Mouse (Mus musculus) T-helper 1 cell (primary cell): ENCODE results near the gene Colca2.

ENCODE experiments used
- in situ Hi-C: fragments of 300-600 bp; cut with MboI, MseI; formaldehyde crosslinking; loops from one replicate; pipeline ENCODE4 v1.15.1; 2025; ENCODE audit warnings: high pct_unique_total_duplicates

Gene Colca2

GRCm38 (mm10) chr9:51278500-51279381, at the start of gene Colca2:
Colca2 (minus strand) TSS chr9:51278569.
- in situ Hi-C loops, result no loop called here

GRCm38 (mm10) chr9:51327555-51327903, 49.2 kb upstream of the Colca2 start:
- in situ Hi-C loops, result no loop called here

GRCm38 (mm10) chr9:51326619-51327554, 48.5 kb upstream of the Colca2 start:
- in situ Hi-C loops, result no loop called here

- in situ Hi-C loops, result no loop called here
Measured at GRCm38 (mm10) chr9:51324406-51325065, 46.2 kb upstream of the Colca2 start.

- in situ Hi-C loops, result no loop called here
Measured at GRCm38 (mm10) chr9:51320096-51320495, 41.7 kb upstream of the Colca2 start.

- in situ Hi-C loops, result no loop called here
Measured at GRCm38 (mm10) chr9:51318246-51318645, 39.9 kb upstream of the Colca2 start.

GRCm38 (mm10) chr9:51317322-51317721, 39.0 kb upstream of the Colca2 start:
- in situ Hi-C loops, result no loop called here

- in situ Hi-C loops, result no loop called here
Measured at GRCm38 (mm10) chr9:51315402-51316063, 37.2 kb upstream of the Colca2 start.

- in situ Hi-C loops, result no loop called here
Measured at GRCm38 (mm10) chr9:51312554-51313317, 34.4 kb upstream of the Colca2 start.

GRCm38 (mm10) chr9:51310515-51310914, 32.1 kb upstream of the Colca2 start:
- in situ Hi-C loops, result no loop called here

- in situ Hi-C loops, result no loop called here
Measured at GRCm38 (mm10) chr9:51306351-51306750, 28.0 kb upstream of the Colca2 start.

- in situ Hi-C loops, result no loop called here
Measured at GRCm38 (mm10) chr9:51305146-51305545, 26.8 kb upstream of the Colca2 start.

- in situ Hi-C loops, result no loop called here
Measured at GRCm38 (mm10) chr9:51303980-51304379, 25.6 kb upstream of the Colca2 start.

- in situ Hi-C loops, result loop anchor here (5.0 kb wide), 1 partner anchor 136 kb away; no protein-coding TSS in a partner anchor
Measured at GRCm38 (mm10) chr9:51293541-51293940, 15.2 kb upstream of the Colca2 start.

GRCm38 (mm10) chr9:51292674-51293073, 14.3 kb upstream of the Colca2 start:
- in situ Hi-C loops, result loop anchor here (5.0 kb wide), 1 partner anchor 135 kb away; no protein-coding TSS in a partner anchor

- in situ Hi-C loops, result loop anchor here (5.0 kb wide), 1 partner anchor 134 kb away; no protein-coding TSS in a partner anchor
Measured at GRCm38 (mm10) chr9:51290980-51291379, 12.6 kb upstream of the Colca2 start.

- in situ Hi-C loops, result no loop called here
Measured at GRCm38 (mm10) chr9:51286079-51286478, 7.7 kb upstream of the Colca2 start.

- in situ Hi-C loops, result no loop called here
Measured at GRCm38 (mm10) chr9:51277834-51278498, 403 bp downstream of the Colca2 start.

GRCm38 (mm10) chr9:51274678-51275077, 3.7 kb downstream of the Colca2 start:
- in situ Hi-C loops, result no loop called here
